Mouse (Mus musculus): ENCODE results near the gene Gpi1.
"Not testable (repeated sequence)": the region's sequence is repeated elsewhere in the genome, so short reads cannot be mapped to it uniquely, and the experiment has no call there.

The Gpi1 gene

DNA sequence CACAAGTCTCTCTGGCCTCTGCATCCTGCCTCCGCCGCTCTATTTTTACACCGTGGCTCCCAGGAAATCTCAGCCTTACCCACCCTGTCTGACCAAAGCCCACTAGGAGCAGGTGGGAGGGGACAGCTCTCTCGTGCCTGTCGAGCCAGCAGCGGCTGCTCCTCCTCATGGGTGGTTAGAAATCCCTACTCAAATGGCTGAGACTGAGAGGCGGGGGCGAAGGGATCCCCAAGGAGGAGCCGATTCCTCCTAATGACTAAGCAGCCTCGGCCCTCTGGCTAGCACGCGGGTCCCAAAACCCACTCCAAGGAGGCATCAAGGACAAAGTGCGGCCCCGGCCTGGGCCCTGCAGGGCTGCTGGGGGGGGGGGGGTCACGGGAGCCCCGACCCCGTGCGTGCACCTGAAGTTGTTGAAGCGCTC lies 435 bp downstream of the Gpi1 start:
- DNase-seq (ENCODE audit: low read depth) = no peak

- DNase-seq (ENCODE audit: low read depth) = no peak
Observed at GRCm38 (mm10) chr7:34229153-34229552, 983 bp downstream of the Gpi1 start.

DNA sequence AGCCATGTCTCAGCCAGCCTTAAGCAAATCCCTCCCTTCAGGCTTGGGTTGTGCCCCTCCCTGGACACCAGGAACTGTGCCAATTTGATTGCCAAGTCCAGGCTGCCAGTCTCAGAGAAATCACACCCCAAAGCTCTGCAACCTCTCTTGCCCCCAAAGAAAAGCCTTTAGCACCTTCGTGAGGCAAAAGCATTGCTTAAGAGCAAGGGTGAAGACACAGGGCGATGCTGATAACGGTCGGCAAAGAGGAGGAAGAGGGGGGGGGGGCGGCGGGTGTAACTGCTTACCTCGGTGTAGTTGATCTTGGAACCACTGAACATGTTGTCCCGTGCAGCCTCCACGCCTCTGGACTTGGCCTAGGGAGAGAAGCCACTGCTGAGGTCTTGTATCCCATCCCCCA lies 1.5 kb downstream of the Gpi1 start:
- DNase-seq (ENCODE audit: low read depth) = peak; percentile 29

- DNase-seq (ENCODE audit: low read depth) = no peak
Observed at GRCm38 (mm10) chr7:34226846-34227245, 3.3 kb downstream of the Gpi1 start.

DNA sequence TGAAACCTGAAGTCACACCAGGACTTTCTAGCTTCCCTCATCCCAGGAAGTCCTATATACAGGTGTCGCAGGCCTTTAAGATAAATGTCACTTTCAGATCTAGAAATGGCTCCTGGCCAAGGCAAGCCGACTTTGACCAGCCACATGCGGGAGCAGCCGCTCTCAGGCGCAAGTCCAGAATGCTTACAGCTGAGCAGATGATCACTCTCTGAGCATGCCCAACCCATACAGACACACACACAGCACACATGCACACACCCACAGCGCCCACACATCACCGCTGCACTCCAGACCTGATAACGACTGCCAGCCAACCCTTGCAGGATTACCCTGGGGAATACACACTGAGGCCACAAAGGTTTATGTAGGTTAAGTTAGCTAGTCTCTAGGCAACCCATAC lies 4.0 kb downstream of the Gpi1 start:
- DNase-seq (ENCODE audit: low read depth) = no peak

DNA sequence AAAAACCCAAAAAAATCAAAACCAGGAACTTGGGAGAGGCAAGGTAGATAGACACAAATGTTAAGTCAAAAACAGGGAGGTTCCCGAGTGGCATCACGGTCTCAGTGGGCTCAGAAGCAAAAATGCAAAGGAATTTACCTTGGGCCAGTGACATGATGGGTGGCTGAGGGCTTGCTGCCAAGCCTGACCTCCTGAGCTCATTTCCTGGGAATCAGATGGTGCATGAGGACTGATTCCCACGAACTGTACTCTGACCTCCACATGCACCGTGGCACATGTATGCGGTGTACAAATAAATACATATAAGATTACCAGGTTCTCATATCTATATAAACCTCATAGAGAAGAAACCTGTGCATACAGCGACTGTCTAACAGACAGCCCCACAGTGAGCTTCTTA lies 5.8 kb downstream of the Gpi1 start:
- no peak for DNase-seq (ENCODE audit: low read depth)

DNA sequence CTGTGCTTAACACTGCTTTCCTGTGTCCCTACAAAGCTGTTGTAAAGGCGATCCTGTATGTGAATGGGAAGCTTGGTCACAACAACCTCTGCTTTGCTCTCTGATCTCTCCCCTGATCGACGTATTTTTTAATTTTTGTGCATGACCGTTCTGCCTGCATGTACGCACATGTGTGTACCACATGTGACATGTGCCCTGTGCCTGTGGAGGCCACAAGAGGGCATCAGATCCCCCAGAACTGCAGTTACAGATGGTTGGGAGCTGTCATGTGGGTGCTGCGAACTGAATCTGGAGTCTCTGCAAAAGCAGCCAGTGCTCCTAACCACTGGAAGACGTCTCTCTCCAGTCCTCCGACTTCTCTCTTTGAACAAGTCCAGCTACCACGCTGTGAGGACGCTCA lies 7.8 kb downstream of the Gpi1 start:
- no peak for DNase-seq (ENCODE audit: low read depth)

GRCm38 (mm10) chr7:34221594-34222250 lies 8.4 kb downstream of the Gpi1 start:
- no peak for DNase-seq (ENCODE audit: low read depth)

DNA sequence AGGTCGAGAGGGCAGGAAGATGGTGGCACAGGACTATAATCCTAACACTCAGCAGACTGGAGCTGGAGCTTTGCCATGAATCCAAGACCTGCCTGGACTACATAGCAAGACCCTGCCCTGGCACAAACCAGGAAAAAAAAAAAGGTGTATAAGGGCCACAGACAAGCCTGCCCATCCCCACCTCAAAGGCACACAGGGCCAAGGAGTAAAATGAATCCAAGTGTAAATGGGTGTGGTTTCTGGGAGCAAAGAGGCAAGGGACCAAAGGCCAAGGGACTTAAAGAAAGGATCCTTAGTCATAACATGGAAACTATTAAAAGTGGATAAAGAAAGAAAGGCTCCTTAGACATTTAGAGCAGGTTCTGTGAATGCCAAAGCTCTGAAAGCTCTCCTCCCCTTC lies 11.6 kb downstream of the Gpi1 start:
- no peak for DNase-seq (ENCODE audit: low read depth)

- no peak for DNase-seq (ENCODE audit: low read depth)
Observed at GRCm38 (mm10) chr7:34216474-34216873, 13.7 kb downstream of the Gpi1 start.

DNA sequence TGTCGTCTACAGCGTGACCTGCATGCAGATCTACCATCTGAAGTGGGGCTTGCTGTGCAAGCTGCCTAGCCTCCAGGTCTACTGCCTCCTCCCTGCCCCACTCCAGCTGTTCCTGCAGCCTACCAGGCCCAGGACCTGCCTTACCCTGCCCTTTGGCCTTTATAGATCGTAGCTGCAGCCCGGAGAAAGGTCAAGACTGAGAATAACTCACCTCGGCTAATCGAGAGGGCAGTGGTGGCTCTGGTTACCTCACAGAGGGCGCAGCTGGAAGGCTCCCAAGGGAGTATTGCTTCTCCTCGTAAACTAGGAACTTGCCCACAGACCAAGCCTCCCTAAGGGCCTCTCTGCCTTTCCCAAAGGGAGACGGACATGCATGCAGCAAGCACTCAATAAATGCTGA lies 14.7 kb downstream of the Gpi1 start:
- DNase-seq (ENCODE audit: low read depth) = no peak

GRCm38 (mm10) chr7:34214644-34215043 lies 15.5 kb downstream of the Gpi1 start:
- DNase-seq (ENCODE audit: low read depth) = no peak

DNA sequence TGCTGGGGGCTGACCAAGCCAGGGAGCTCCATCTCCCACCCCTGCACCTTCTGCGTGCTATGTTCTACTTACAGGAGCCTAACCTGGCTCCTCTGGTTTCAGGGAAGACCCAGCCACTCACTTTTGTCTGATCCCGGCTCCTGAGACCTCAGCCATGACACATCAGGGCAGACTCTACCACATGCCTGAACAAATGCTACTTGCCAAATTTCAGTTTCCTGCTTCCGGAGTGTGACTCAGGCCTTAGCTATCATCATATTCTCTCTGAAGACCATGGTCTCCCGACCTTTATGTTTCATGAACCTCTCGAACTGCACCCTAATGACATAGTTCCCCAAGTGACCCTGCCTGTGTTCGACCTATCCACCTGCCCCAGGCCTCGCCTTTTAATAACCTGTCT lies 16.9 kb downstream of the Gpi1 start:
- no peak for DNase-seq (ENCODE audit: low read depth)

- no peak for DNase-seq (ENCODE audit: low read depth)
Observed at GRCm38 (mm10) chr7:34208027-34208745, 21.9 kb downstream of the Gpi1 start.

DNA sequence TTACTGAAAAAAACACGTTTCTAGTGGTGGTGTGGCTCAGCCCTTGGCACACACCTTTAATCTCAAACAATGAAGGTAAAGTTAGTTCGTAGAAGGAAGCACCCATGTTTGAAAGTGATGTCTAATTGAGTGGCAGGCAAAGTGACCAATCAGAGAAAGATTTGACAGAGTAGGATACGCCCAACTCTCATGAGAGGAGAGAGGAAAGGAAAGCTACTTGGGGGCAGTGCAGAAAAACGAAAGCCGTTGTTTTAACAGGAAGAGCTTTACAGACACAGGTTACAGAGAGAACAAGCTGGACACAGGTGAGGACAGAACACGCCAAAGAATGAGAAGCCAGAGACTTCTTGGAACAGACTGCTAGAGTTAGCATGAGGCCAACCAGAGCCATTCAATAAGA lies 23.8 kb downstream of the Gpi1 start:
- no peak for DNase-seq (ENCODE audit: low read depth)

- not testable (repeated sequence) for DNase-seq (ENCODE audit: low read depth)
Observed at GRCm38 (mm10) chr7:34202147-34202546, 28.0 kb downstream of the Gpi1 start.

DNA sequence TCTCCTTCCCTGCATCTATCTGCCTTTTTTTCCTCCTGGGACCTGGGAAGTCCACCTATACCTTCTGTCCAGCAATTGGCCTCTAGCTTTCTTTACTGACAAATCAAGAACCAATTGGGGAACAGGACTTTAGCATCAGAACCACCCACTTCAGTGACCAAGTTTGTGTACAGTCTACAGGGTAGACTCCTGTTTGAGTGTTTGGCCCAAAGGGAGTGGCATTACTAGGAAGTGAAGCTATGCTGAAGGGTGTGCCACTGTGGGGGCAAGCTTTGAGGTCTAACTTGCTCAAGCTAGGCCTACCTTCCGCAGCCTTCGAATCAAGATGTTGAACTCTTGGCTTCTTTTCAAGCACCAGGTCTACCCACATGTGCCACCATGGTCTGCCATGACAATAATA lies 29.3 kb downstream of the Gpi1 start:
- no peak for DNase-seq (ENCODE audit: low read depth)

DNA sequence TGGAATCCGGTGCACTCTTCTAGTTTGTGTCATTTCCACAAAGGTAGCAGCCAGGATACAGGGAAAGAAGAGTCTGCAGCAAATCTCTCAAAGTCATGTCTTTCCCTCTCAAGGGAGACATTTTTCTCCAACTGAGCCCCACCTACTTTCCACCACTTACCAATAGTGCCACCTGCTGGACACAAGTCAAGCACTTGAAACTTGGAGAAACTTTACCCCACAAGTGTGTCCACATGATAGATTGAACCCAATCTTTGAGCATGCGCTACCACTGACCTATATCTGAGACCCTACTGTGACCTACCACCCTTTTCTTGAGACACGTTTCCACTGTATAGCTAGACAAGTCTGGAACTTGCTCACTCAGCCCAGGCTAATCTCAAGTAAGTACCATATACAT lies 31.8 kb downstream of the Gpi1 start:
- DNase-seq (ENCODE audit: low read depth) = peak; percentile 85

DNA sequence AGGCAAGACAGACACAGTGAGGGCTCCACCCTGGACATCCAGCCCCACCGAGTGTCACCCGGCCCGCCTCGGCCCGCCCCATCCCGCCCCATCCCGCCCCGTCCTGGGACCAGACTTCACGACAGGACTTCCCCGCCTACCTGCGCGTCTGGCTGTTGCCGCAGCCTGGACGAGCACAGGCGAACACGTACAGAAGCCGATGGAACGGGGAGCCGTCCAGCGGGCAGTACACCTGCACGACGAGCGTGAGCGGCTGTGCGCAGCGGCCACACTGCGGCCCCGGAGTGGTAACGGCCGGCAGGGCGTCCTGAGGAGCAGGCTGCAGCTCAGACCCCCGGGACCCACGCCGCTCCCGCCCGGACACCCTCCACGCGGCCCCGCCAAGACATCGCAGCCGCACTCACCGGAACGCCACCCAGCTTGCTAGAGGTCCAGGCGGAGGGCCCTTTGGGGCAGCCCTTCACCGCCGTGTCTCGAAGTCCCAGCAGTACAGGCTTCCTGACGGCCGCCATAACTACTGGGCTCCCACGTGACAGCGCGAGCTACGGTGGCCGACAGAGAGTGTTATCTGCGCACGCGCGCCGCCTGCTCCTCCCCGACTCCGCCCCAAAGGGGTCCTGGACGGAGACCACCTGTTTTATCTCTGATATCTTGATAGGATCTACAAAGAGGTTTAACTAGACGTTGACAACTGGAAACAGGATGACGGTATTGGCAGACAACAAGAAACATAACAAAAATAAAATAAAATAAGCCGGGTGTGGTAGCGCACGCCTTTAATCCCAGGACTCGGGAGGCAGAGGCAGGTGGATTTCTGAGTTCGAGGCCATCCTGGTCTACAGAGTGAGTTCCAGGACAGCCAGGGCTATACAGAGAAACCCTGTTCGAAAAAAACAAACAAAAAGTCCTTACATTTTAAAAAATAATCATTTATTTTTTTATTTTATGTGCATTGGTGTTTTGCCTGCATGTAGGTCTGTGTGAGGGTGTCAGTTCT lies 33.7 kb downstream of the Gpi1 start, which contains the start of gene Pdcd2l:
TSS of gene Pdcd2l (minus strand) at position 530 of the 997 bp plus-strand sequence.
- DNase-seq (ENCODE audit: low read depth) = peak; percentile 93

- DNase-seq (ENCODE audit: low read depth) = no peak
Observed at GRCm38 (mm10) chr7:34195632-34196031, 34.5 kb downstream of the Gpi1 start.

DNA sequence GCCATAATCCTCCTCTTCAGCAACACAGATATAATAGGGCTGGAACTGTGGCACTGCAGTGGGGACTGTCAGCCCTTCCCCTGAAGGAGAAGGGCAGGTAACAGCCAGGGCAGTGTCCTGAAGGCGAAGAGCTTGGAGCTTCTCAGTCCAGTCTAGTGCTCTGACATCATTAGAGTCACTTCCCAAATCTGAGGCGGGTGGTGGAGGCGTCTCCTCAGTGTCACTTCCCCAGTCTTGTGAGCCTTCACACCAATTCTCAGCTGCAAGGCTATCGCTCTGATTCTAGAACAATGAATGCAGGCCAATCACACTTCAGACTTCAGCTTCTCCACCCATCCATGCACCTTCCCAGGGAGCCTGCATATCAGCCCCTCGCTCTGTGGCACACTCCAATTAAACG lies 37.3 kb downstream of the Gpi1 start:
- no peak for DNase-seq (ENCODE audit: low read depth)

DNA sequence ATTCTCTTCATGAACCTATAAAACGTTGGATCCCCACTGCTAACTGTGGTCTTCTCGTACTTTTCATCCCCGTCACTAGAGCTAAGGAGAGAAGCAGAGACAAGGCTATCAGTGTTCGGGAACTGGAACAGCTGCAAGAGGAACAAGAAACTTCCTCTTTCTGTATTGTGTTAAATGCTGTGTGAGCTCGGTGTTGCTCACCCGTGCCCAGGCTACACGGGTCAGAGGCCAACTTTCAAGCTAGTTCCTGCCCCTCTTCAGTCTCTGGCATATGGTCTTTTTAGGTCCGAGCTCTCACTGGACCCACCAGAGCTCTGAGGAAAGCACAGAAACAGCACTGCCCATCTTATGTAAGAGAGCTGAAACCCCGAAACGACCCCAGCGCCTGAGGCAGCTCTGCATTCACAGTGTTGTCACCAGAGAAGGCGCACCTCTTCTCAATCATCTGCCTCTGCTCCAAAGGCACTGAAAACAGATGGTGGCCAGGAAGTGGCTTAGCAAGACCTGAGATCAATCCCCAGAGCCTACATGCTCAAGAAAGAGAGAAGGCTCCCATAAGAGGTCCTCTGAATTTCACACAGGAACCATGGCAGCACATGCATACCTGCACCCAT lies 40.7 kb downstream of the Gpi1 start:
- no peak for DNase-seq (ENCODE audit: low read depth)

All from induced T-regulatory cell, adult 2 months (primary cell).